Mouse (Mus musculus) kidney, embryonic 15.5 days (tissue): ENCODE data around the gene Mllt6. TPM values are rescaled to one million over a fixed set of nuclear protein-coding genes. Genes with fewer than 3 reads are reported as not detected.

Experiments used
- ATAC-seq: fragments of 200-750 bp; cut with Nextera tagmentation; replicated peaks from 2 replicates; pipeline ENCODE4 v1.8.0; 2017; ENCODE audit warnings: moderate TSS enrichment; ENCODE audit not compliant: low FRiP score
- H3K27ac ChIP-seq: fragments of 300-500 bp; sonication (generic); 2 replicates; pipeline ENCODE4 v1.5.1; 2015; ENCODE audit warnings: mild to moderate bottlenecking, inconsistent platforms
- H3K27me3 ChIP-seq: fragments of 300-500 bp; sonication (generic); 2 replicates; pipeline ENCODE4 v1.6.1; 2015; ENCODE audit warnings: inconsistent platforms
- H3K36me3 ChIP-seq: fragments of 300-500 bp; sonication (generic); 2 replicates; pipeline ENCODE4 v1.6.1; 2015; ENCODE audit warnings: inconsistent platforms
- H3K4me1 ChIP-seq: fragments of 300-500 bp; sonication (generic); 2 replicates; pipeline ENCODE4 v1.6.1; 2015; ENCODE audit warnings: inconsistent platforms
- H3K4me2 ChIP-seq: fragments of 300-500 bp; sonication (generic); 2 replicates; pipeline ENCODE4 v1.6.1; 2015; ENCODE audit warnings: moderate library complexity, mild to moderate bottlenecking, inconsistent platforms
- H3K4me3 ChIP-seq: fragments of 300-500 bp; sonication (generic); replicated peaks from 2 replicates; pipeline ENCODE4 v1.5.1; 2015; ENCODE audit warnings: mild to moderate bottlenecking, inconsistent platforms
- H3K9ac ChIP-seq: fragments of 300-500 bp; sonication (generic); 2 replicates; pipeline ENCODE4 v1.6.1; 2015; ENCODE audit warnings: mild to moderate bottlenecking, inconsistent platforms
- H3K9me3 ChIP-seq: fragments of 300-500 bp; sonication (generic); replicated peaks from 2 replicates; pipeline ENCODE4 v1.6.1; 2016; ENCODE audit warnings: inconsistent platforms
- WGBS: fragments of 180-500 bp; shearing (Covaris S2); methylation state at CpG from one replicate; pipeline ENCODE4 v1.1.7; 2015; ENCODE audit warnings: mixed read lengths; 5-methylcytosine and 5-hydroxymethylcytosine counted together
- polyA plus RNA-seq: library from polyadenylated mRNA; unstranded; fragments of >200 nt; fragmentation: Nextera tagmentation; extraction: Ambion mirVana; gene quantifications from 2 replicates; pipeline ENCODE4 v1.2.1, GENCODE M21; 2015

The Mllt6 gene
- polyA plus RNA-seq, 1 experiment from 2014 or later: 3.9 TPM

GRCm38 (mm10) chr11:97670234-97671176 is 7.3 kb downstream of the Mllt6 start:
- Histone ChIP-seq H3K27ac (peak overlapping the region; percentile 66), H3K4me2 (no peak overlapping the region), H3K4me1 (peaks cover 39% of the 10 kb centered on the region), H3K9me3 (no peaks in the 10 kb centered on the region), H3K9ac (no peak overlapping the region), H3K4me3 (no peak overlapping the region), H3K36me3 (peaks cover 99% of the 10 kb centered on the region), H3K27me3 (no peaks in the 10 kb centered on the region)
- 63% methylated on average over 13 of the region's 13 CpGs for WGBS
- ATAC-seq: no peak

- no peak for ATAC-seq
- H3K4me1 ChIP-seq: peaks cover 35% of the 10 kb centered on the region
- 63% methylated on average over 2 of the region's 2 CpGs for WGBS
- no peak overlapping the region for H3K4me3 ChIP-seq
- no peak overlapping the region for H3K4me2 ChIP-seq
- H3K9ac ChIP-seq: no peak overlapping the region
- H3K27me3 ChIP-seq: no peaks in the 10 kb centered on the region
- H3K27ac ChIP-seq: no peak overlapping the region
- no peaks in the 10 kb centered on the region for H3K9me3 ChIP-seq
- H3K36me3 ChIP-seq: peaks cover 99% of the 10 kb centered on the region
Observed at GRCm38 (mm10) chr11:97671177-97671527, 7.9 kb downstream of the Mllt6 start.

- no peak for ATAC-seq
- H3K4me1 ChIP-seq: peaks cover 42% of the 10 kb centered on the region
- H3K27ac ChIP-seq: no peak overlapping the region
- 90% methylated on average over 11 of the region's 11 CpGs for WGBS
- H3K4me3 ChIP-seq: no peak overlapping the region
- no peaks in the 10 kb centered on the region for H3K9me3 ChIP-seq
- H3K36me3 ChIP-seq: peaks cover 100% of the 10 kb centered on the region
- H3K4me2 ChIP-seq: no peak overlapping the region
- no peak overlapping the region for H3K9ac ChIP-seq
- H3K27me3 ChIP-seq: no peaks in the 10 kb centered on the region
Observed at GRCm38 (mm10) chr11:97673148-97673547, 9.9 kb downstream of the Mllt6 start.

- 84% methylated on average over 15 of the region's 15 CpGs for WGBS
Observed at GRCm38 (mm10) chr11:97676050-97676754, 13.0 kb downstream of the Mllt6 start.

GRCm38 (mm10) chr11:97677381-97677780 is 14.2 kb downstream of the Mllt6 start:
- H3K36me3 ChIP-seq: peaks cover 100% of the 10 kb centered on the region
- no peaks in the 10 kb centered on the region for H3K9me3 ChIP-seq
- no peak overlapping the region for H3K9ac ChIP-seq
- no peak for ATAC-seq
- H3K4me1 ChIP-seq: 0 out of 2 replicates have a peak, but pooled peaks cover 17% of the 10 kb centered on the region
- peak overlapping the region; percentile 34; the same call in 1 of the 2 replicates for H3K27ac ChIP-seq
- WGBS: 59% methylated on average over 15 of the region's 15 CpGs
- H3K27me3 ChIP-seq: no peaks in the 10 kb centered on the region
- H3K4me3 ChIP-seq: no peak overlapping the region
- H3K4me2 ChIP-seq: no peak overlapping the region

More at GRCm38 (mm10) chr11:97676050-97676754, 13.0 kb downstream of the Mllt6 start:
- no peak overlapping the region for H3K4me3 ChIP-seq
- H3K4me1 ChIP-seq: peaks cover 12% of the 10 kb centered on the region
- no peaks in the 10 kb centered on the region for H3K9me3 ChIP-seq
- no peak overlapping the region for H3K4me2 ChIP-seq
- no peak for ATAC-seq
- H3K9ac ChIP-seq: no peak overlapping the region
- no peaks in the 10 kb centered on the region for H3K27me3 ChIP-seq
- no peak overlapping the region for H3K27ac ChIP-seq
- peaks cover 100% of the 10 kb centered on the region for H3K36me3 ChIP-seq

- H3K27me3 ChIP-seq: no peaks in the 10 kb centered on the region
- H3K27ac ChIP-seq: no peak overlapping the region
- H3K4me3 ChIP-seq: no peak overlapping the region
- H3K9ac ChIP-seq: no peak overlapping the region
- H3K4me2 ChIP-seq: no peak overlapping the region
- peaks cover 99% of the 10 kb centered on the region for H3K36me3 ChIP-seq
- no peaks in the 10 kb centered on the region for H3K9me3 ChIP-seq
- H3K4me1 ChIP-seq: 0 out of 2 replicates have a peak, but pooled peaks cover 20% of the 10 kb centered on the region
- 67% methylated on average over 8 of the region's 8 CpGs for WGBS
- ATAC-seq: no peak
Observed at GRCm38 (mm10) chr11:97677842-97678241, 14.6 kb downstream of the Mllt6 start.

- 90% methylated on average over 15 of the region's 15 CpGs for WGBS
- Histone ChIP-seq H3K27me3 (no peaks in the 10 kb centered on the region), H3K9ac (no peak overlapping the region), H3K4me2 (no peak overlapping the region), H3K9me3 (no peaks in the 10 kb centered on the region), H3K4me1 (0 out of 2 replicates have a peak, but pooled peaks cover 20% of the 10 kb centered on the region), H3K36me3 (peaks cover 95% of the 10 kb centered on the region), H3K4me3 (no peak overlapping the region), H3K27ac (no peak overlapping the region)
- no peak for ATAC-seq
Observed at GRCm38 (mm10) chr11:97678301-97678700, 15.1 kb downstream of the Mllt6 start.

- Histone ChIP-seq H3K9ac (no peak overlapping the region), H3K4me1 (peaks cover 37% of the 10 kb centered on the region)
Observed at GRCm38 (mm10) chr11:97680430-97680829, 17.2 kb downstream of the Mllt6 start.

GRCm38 (mm10) chr11:97682504-97683055 is 19.4 kb downstream of the Mllt6 start:
- Histone ChIP-seq H3K4me3 (no peak overlapping the region), H3K36me3 (peaks cover 55% of the 10 kb centered on the region), H3K4me2 (no peak overlapping the region), H3K27ac (0 out of 2 replicates have a peak overlapping the region, but pooled peaks have one; percentile 3), H3K9me3 (no peaks in the 10 kb centered on the region), H3K27me3 (no peaks in the 10 kb centered on the region), H3K4me1 (peaks cover 48% of the 10 kb centered on the region), H3K9ac (no peak overlapping the region)
- 78% methylated on average over 6 of the region's 6 CpGs for WGBS
- ATAC-seq: no peak

More at GRCm38 (mm10) chr11:97680430-97680829, 17.2 kb downstream of the Mllt6 start:
- H3K36me3 ChIP-seq: peaks cover 76% of the 10 kb centered on the region
- no peaks in the 10 kb centered on the region for H3K9me3 ChIP-seq
- H3K4me3 ChIP-seq: no peak overlapping the region
- ATAC-seq: no peak
- H3K27ac ChIP-seq: no peak overlapping the region
- H3K4me2 ChIP-seq: no peak overlapping the region
- 77% methylated on average over 12 of the region's 12 CpGs for WGBS
- H3K27me3 ChIP-seq: no peaks in the 10 kb centered on the region

GRCm38 (mm10) chr11:97684063-97684680 is 21.0 kb downstream of the Mllt6 start:
- Histone ChIP-seq H3K4me1 (peaks cover 47% of the 10 kb centered on the region), H3K36me3 (peaks cover 54% of the 10 kb centered on the region), H3K27ac (no peak overlapping the region; the same call in 1 of the 2 replicates), H3K4me3 (no peak overlapping the region), H3K9me3 (no peaks in the 10 kb centered on the region), H3K27me3 (no peaks in the 10 kb centered on the region), H3K9ac (no peak overlapping the region), H3K4me2 (no peak overlapping the region)
- 76% methylated on average over 6 of the region's 6 CpGs for WGBS
- no peak for ATAC-seq

- H3K9me3 ChIP-seq: no peaks in the 10 kb centered on the region
- no peaks in the 10 kb centered on the region for H3K27me3 ChIP-seq
- no peak overlapping the region for H3K9ac ChIP-seq
- ATAC-seq: no peak
- peak overlapping the region; percentile 68; the same call in 1 of the 2 replicates for H3K4me2 ChIP-seq
- 26% methylated on average over 7 of the region's 7 CpGs for WGBS
- H3K36me3 ChIP-seq: peaks cover 54% of the 10 kb centered on the region
- H3K4me1 ChIP-seq: peaks cover 47% of the 10 kb centered on the region
- H3K27ac ChIP-seq: peak overlapping the region; percentile 80
- H3K4me3 ChIP-seq: no peak overlapping the region
Observed at GRCm38 (mm10) chr11:97684766-97685165, 21.6 kb downstream of the Mllt6 start.
